Mouse (Mus musculus) layer of hippocampus, adult 9-11 months (tissue): ENCODE results near the gene Rora.

Source experiments
- DNase-seq: peaks from one replicate; pipeline ENCODE4 v3.0.0; 2022

The Rora gene

GRCm38 (mm10) chr9:68689351-68689750 is 35.8 kb downstream of the Rora start:
- peak; percentile 44 for DNase-seq

GRCm38 (mm10) chr9:68694889-68695495 is 41.4 kb downstream of the Rora start:
- DNase-seq: no peak

- DNase-seq: no peak
Measured at GRCm38 (mm10) chr9:68695496-68695969, 41.9 kb downstream of the Rora start.

GRCm38 (mm10) chr9:68696425-68696956 is 42.9 kb downstream of the Rora start:
- DNase-seq: no peak

GRCm38 (mm10) chr9:68699341-68699740 is 45.8 kb downstream of the Rora start:
- DNase-seq: no peak

- no peak for DNase-seq
Measured at GRCm38 (mm10) chr9:68699856-68700255, 46.3 kb downstream of the Rora start.

- DNase-seq: no peak
Measured at GRCm38 (mm10) chr9:68707636-68708035, 54.0 kb downstream of the Rora start.

GRCm38 (mm10) chr9:68709232-68709631 is 55.6 kb downstream of the Rora start:
- DNase-seq: no peak

GRCm38 (mm10) chr9:68710893-68711654 is 57.5 kb downstream of the Rora start:
- no peak for DNase-seq

DNA sequence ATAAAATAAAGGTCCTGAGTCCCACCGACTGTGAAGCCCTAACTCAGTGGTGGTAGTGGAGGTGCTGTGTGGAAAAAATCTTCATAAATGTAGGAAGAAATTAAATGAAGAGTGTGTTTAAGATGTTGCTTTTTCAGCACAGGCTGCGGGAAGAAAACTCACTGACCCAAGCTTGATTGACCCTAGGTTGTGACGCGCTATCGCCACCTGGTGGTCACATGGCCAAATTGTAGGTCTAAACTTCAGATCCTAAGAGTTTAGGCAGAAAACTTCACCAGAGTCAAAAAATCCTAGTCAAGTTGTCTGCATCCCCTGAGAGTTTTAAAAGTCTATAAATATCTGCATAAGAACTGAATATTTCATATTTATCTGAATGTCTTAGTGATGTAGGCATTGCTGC is 63.4 kb downstream of the Rora start:
- DNase-seq: no peak

DNA sequence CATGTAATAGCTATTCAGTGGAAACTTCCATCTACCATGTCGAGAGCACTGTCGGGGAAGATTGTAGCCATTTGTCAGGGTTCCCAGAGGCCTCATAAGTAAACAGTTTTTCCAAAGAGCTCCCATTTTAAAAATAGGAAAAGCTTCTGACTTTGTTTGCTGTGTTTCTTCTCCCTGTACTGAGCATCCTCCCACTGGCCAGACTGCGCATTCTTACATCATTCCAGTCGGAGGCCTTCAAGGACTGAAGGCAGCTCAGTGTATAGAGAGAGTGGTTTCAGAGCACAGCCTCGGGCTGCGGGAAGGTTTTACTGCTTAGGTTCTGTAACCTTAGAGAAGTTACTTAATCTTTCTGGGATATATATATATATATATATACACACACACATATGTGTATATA is 64.8 kb downstream of the Rora start:
- DNase-seq: peak; percentile 15

DNA sequence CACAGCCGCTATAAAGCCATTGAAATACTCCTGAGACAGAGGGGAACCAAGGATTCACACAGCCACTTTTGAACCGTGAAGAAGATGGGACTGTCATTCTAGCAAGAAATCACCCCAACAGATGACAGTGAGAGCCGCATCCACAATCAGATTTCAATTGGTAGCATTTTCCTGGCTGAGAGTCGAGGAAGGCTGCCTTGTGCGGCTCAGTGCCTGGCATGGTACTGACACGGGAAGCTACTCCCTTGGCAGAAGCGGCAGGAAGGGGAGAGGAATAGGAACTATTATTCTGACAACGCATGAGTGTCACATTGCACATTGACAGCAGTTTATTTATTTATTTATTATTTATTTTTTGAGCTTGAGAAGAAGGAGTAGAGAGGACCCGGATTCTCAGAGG is 65.7 kb downstream of the Rora start:
- DNase-seq: peak; percentile 15

- no peak for DNase-seq
Measured at GRCm38 (mm10) chr9:68724636-68725285, 71.2 kb downstream of the Rora start.

DNA sequence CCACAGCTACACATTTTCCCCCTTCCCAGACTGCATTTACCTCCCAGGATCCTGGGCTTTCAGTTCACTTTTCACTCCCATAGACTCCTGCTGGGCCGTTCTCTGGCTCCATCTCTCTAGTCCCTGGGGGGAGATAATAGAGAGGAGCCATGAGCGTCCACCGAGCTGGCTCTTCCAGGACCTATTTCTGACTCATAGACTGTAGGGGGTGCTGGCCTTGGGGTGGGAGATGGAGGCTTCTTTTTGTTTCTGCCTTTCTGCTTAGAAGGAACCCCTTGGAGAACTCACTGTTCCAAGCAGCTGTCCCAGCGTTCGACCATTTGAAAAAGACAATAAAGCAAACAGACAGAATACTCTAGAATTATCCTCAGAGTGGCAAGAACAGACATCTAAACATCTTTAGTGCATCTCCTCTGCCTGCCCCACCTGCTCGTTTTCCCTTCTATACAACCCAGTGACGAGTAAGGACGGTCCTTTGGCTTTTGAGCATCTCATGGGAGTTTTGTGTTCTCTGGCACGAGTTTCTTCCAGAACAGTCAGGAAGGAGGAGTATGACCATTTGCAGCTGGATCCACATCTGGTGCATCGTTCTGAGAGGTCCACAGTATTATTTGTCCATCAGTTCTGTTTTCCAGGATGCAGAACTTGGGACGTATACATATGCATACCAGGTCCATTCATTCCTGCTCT is 73.7 kb downstream of the Rora start:
- DNase-seq: no peak

DNA sequence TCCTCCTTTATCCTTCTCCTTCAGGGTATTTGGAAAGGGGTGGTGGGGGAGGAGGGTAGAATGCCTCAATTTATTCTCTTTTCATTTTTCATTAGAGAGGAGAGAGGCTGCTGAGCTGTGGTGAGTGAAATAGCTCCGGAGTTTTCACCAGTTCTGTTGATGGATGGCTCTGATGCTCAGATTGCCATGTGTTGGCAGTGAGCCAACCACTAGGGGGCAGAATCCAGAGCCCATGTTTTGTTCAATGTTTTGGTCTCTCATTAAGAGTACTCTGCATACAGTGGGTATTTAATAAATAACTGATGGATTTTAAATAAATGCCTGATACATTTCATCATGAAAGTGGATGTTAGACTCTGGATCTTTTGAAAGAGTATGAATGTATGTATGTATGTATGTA is 77.9 kb downstream of the Rora start:
- no peak for DNase-seq

DNA sequence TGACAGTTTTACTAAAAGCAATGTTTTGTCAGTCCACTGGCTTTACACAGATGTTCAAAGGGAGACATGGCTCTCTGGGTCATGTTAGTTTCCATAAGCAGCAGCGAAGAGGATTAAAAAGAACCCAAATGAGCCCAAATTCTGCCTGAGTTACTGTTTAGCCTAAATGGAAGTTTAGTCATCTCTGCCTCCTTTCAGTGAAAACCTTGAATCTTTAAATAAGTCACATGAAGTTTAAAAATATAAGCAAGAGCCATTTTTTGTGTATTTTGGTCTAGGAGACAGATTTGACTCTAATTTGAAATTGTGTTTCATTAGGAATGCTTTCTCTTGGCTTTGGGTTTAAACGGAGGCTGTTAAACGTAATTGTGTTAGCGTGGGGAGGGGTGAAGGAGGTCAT is 79.3 kb downstream of the Rora start:
- DNase-seq: no peak

- no peak for DNase-seq
Measured at GRCm38 (mm10) chr9:68735886-68736285, 82.3 kb downstream of the Rora start.

GRCm38 (mm10) chr9:68737197-68737736 is 83.7 kb downstream of the Rora start:
- DNase-seq: no peak

DNA sequence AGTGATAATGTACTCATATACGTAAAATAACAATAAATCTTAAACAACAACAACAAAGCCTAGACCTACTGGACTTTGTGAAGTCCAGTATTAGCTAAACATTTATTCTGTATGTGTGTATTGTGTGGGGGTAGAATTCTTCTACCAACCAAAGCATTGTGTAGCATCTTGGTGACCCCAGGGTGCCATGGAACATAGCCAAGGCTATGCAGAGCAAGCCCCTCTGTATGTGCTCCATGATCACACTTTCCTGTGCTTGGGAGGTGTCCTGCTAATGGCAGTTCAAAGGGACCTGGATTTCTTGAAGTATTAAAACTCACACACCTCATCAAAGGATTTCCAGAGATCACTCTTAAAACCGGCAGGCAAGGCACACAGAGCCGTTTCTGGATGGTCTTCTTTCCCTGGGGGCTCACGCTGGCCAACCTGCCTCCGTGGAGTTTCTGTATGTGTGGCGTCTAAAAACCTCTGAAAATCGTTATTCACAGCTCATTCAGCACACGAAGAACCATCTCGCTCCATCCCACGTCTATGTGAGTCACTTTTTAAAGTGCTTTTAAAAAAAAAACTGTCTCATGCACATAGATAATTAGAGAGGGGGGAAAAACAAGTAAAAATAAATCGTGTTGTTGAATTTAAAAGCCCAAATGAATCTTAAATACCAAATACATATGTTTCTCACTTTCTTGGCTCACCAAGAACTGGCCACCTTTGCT is 92.5 kb downstream of the Rora start:
- DNase-seq: no peak

- DNase-seq: no peak
Measured at GRCm38 (mm10) chr9:68756976-68757375, 103.4 kb downstream of the Rora start.

DNA sequence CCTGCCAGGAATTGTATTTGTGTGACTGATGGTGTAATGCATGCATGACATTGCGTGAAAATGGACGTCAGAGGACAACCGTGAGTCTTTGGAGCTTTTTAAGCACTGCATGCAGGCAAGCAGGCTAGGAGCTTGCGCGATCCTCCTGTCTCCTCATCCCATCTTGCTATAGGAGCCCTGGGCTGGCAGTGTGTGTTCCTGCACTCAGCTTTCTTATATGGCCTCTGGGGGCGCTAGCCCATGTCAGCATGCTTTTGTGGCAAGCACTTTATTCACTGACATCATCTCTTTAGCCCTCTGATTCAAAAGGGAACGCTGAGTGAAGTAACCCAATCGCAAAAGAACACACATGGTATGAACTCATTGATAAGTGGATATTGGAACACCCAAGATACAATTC is 105.7 kb downstream of the Rora start:
- no peak for DNase-seq

DNA sequence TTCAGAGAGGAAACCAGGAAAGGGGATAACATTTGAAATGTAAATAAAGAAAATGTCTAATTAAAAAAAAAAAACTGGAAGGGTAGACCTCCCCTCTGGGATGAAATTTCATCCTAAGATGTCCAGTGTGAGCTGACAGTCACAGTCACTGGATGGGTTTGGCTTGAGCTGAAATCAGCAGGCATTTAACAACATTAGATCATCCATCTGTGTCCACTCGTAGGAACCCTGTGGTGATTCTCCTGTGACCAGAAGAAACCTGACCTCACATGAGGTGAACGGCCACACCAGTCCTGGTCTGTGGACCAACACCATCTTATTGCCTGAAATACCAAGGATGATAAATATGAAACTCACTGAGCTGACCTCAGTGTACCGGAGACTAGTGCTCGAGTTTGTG is 106.7 kb downstream of the Rora start:
- DNase-seq: no peak
